Mouse (Mus musculus) large intestine, adult 2 months (tissue): ENCODE results near the gene Cbx3. TPM values are rescaled to one million over a fixed set of nuclear protein-coding genes. Genes with fewer than 3 reads are reported as not detected.

Experiments
- DNase-seq: peaks from one replicate; pipeline ENCODE4 v3.0.0-alpha.2; 2012; ENCODE audit warnings: low read depth, low spot score
- WGBS: fragments of 180-500 bp; shearing (Covaris S2); methylation state at CpG from one replicate; pipeline ENCODE4 v1.1.7; 2018; 5-methylcytosine and 5-hydroxymethylcytosine counted together
- polyA plus RNA-seq: library from polyadenylated mRNA; depleted of rRNA; stranded (reverse); fragments of >200 nt; gene quantifications from 2 replicates; pipeline ENCODE4 v1.2.3, GENCODE M21; 2012; rRNA removed

Cbx3 gene
- polyA plus RNA-seq, 1 experiment: 7.4 TPM

GRCm38 (mm10) chr6:51513745-51514144 lies 43.6 kb downstream of the Cbx3 start:
- WGBS: 39% methylated on average over 3 of the region's 3 CpGs
- no peak for DNase-seq

GRCm38 (mm10) chr6:51514860-51515259 lies 44.7 kb downstream of the Cbx3 start:
- no peak for DNase-seq
- 93% methylated on average over 7 of the region's 7 CpGs for WGBS

- DNase-seq: no peak
Measured at GRCm38 (mm10) chr6:51523310-51523709, 53.1 kb downstream of the Cbx3 start.

GRCm38 (mm10) chr6:51523807-51524320 lies 53.7 kb downstream of the Cbx3 start, which contains the start of gene Snx10:
TSS of gene Snx10 (plus strand) at chr6:51523901.
- WGBS: under 1% methylated on average over 47 of the region's 47 CpGs
- no peak for DNase-seq

More at GRCm38 (mm10) chr6:51523310-51523709, 53.1 kb downstream of the Cbx3 start:
- 13% methylated on average over 5 of the region's 5 CpGs for WGBS

- 8% methylated on average over 21 of the region's 21 CpGs for WGBS
- DNase-seq: no peak
Measured at GRCm38 (mm10) chr6:51524321-51524931, 54.3 kb downstream of the Cbx3 start.

GRCm38 (mm10) chr6:51525001-51525400 lies 54.8 kb downstream of the Cbx3 start:
- no peak for DNase-seq
- WGBS: 24% methylated on average over 5 of the region's 5 CpGs

- no peak for DNase-seq
- WGBS: 92% methylated on average over 7 of the region's 7 CpGs
Measured at GRCm38 (mm10) chr6:51529457-51529856, 59.3 kb downstream of the Cbx3 start.

Other genes starting within 250 kb of the Cbx3 start
- gene Nfe2l3, start 37.7 kb upstream of the Cbx3 start, polyA plus RNA-seq: 0.08 and 0.15 TPM in 2 replicates
- gene Hnrnpa2b1, start 466 bp upstream of the Cbx3 start, polyA plus RNA-seq: 74.2 and 96.4 TPM in 2 replicates
- gene Snx10, start 53.5 kb downstream of the Cbx3 start, polyA plus RNA-seq: 1.5 and 2.2 TPM in 2 replicates